In genomic region chr9:114025846-114026245, GRCm38 (mm10) we compare ENCODE assay signal across 8 mouse cellular contexts. TPM values are rescaled to one million over a fixed set of nuclear protein-coding genes. Genes with fewer than 3 reads are reported as not detected.
A peak's percentile ranks its signal among the peaks of the same experiment; 100 is the strongest.
DNase-seq lines count a peak whose midpoint lies in the region; ATAC-seq and TF ChIP-seq lines count a peak whose summit lies in the region.

No protein-coding gene starts in this region.

- 9% methylated on average over 8 of the region's 8 CpGs for WGBS in lung, embryonic 14.5 days
- 9% methylated on average over 8 of the region's 8 CpGs for WGBS in intestine, embryonic 14.5 days
- 10% methylated on average over 8 of the region's 8 CpGs for WGBS in neural tube, embryonic 14.5 days

- H3K9ac ChIP-seq in lung, embryonic 14.5 days = peak overlapping the region; percentile 58
- H3K9ac ChIP-seq in intestine, embryonic 14.5 days (ENCODE audit: low read length) = peak overlapping the region; percentile 45; the same call in 1 of the 2 replicates
- H3K9ac ChIP-seq in neural tube, embryonic 14.5 days (replicated peaks; ENCODE audit: low read depth, low read length) = peak overlapping the region; percentile 82

- no peaks in the 10 kb centered on the region for H3K36me3 ChIP-seq in lung, embryonic 14.5 days (ENCODE audit: insufficient read depth)
- H3K36me3 ChIP-seq in intestine, embryonic 14.5 days (ENCODE audit: control insufficient read depth, insufficient read depth, low read length) = no peaks in the 10 kb centered on the region
- no peaks in the 10 kb centered on the region for H3K36me3 ChIP-seq in neural tube, embryonic 14.5 days (ENCODE audit: control insufficient read depth, insufficient read depth, low read length)

- no peaks in the 10 kb centered on the region for H3K27me3 ChIP-seq in lung, embryonic 14.5 days (ENCODE audit: insufficient read depth, low read length)
- H3K27me3 ChIP-seq in intestine, embryonic 14.5 days (replicated peaks; ENCODE audit: control insufficient read depth, insufficient read depth, low read length) = peaks cover 6% of the 10 kb centered on the region; the same call in 1 of the 2 replicates
- H3K27me3 ChIP-seq in neural tube, embryonic 14.5 days (ENCODE audit: control insufficient read depth, insufficient read depth, low read length) = no peaks in the 10 kb centered on the region

- no peak overlapping the region for H3K27ac ChIP-seq in lung, embryonic 14.5 days (ENCODE audit: low read depth)
- H3K27ac ChIP-seq in intestine, embryonic 14.5 days (ENCODE audit: low read depth) = no peak overlapping the region
- peak overlapping the region; percentile 67; the same call in 1 of the 2 replicates for H3K27ac ChIP-seq in neural tube, embryonic 14.5 days (ENCODE audit: low read depth, low read length)

- no peak for ATAC-seq in lung, embryonic 14.5 days (ENCODE audit: insufficient read depth)
- ATAC-seq in intestine, embryonic 14.5 days (replicated peaks; ENCODE audit: low FRiP score, low TSS enrichment, low read depth) = no peak
- ATAC-seq in neural tube, embryonic 14.5 days (ENCODE audit: low read depth) = no peak

- peak overlapping the region; percentile 91 for H3K4me2 ChIP-seq in lung, embryonic 14.5 days
- peak overlapping the region; percentile 94 for H3K4me2 ChIP-seq in intestine, embryonic 14.5 days (ENCODE audit: low read length)
- H3K4me2 ChIP-seq in neural tube, embryonic 14.5 days (ENCODE audit: low read depth, low read length) = peak overlapping the region; percentile 72

- H3K4me1 ChIP-seq in lung, embryonic 14.5 days (ENCODE audit: insufficient read depth) = no peaks in the 10 kb centered on the region
- H3K4me1 ChIP-seq in intestine, embryonic 14.5 days (replicated peaks; ENCODE audit: control insufficient read depth, insufficient read depth, low read length) = no peaks in the 10 kb centered on the region; the same call in 1 of the 2 replicates
- H3K4me1 ChIP-seq in neural tube, embryonic 14.5 days (ENCODE audit: control insufficient read depth, insufficient read depth, low read length) = peaks cover 12% of the 10 kb centered on the region

- no peaks in the 10 kb centered on the region for H3K9me3 ChIP-seq in lung, embryonic 14.5 days (ENCODE audit: low read depth, low read length)
- no peaks in the 10 kb centered on the region for H3K9me3 ChIP-seq in intestine, embryonic 14.5 days (ENCODE audit: control insufficient read depth, low read length)
- H3K9me3 ChIP-seq in neural tube, embryonic 14.5 days (ENCODE audit: control insufficient read depth, low read length) = no peaks in the 10 kb centered on the region

- TF ChIP-seq CTCF in lung, embryonic 14.5 days (IDR thresholded peaks at IDR 0.05; ENCODE audit: low read depth) = no peak

- DNase-seq in lung, embryonic 14.5 days = peak; percentile 10
- DNase-seq in lung, postnatal 36 days = no peak
- DNase-seq in embryo, embryonic 11.5 days (ENCODE audit: low read depth, low spot score) = peak; percentile 13
- no peak for DNase-seq in intestine, embryonic 14.5 days (ENCODE audit: low spot score)
- DNase-seq in adrenal gland, postnatal 4 days (ENCODE audit: low spot score in 2 of 2) = no peak
- no peak for DNase-seq in ovary, postnatal 14 days (ENCODE audit: low spot score)
- no peak for DNase-seq in lung, postnatal 4 days

- H3K4me3 ChIP-seq in lung, embryonic 14.5 days (ENCODE audit: low read depth, low read length) = peak overlapping the region; percentile 65
- peak overlapping the region; percentile 54 for H3K4me3 ChIP-seq in intestine, embryonic 14.5 days (ENCODE audit: low read depth, low read length)
- peak overlapping the region; percentile 68 for H3K4me3 ChIP-seq in neural tube, embryonic 14.5 days (ENCODE audit: low read depth, low read length)

RNA-seq across cellular contexts. Expression of gene Fbxl2, which starts 20.1 kb away (rescaled TPM):
- 2.9 and 3.3 TPM in 2 replicates for polyA plus RNA-seq in lung, embryonic 14.5 days (2014; fragmentation: Nextera tagmentation; extraction: Ambion mirVana)
- 3.4 and 3.7 TPM in 2 replicates for polyA plus RNA-seq in intestine, embryonic 14.5 days (2014; fragmentation: Nextera tagmentation; extraction: Ambion mirVana)
- 26.2 and 30.6 TPM in 2 replicates for polyA plus RNA-seq in neural tube, embryonic 14.5 days (2014; fragmentation: Nextera tagmentation; extraction: Ambion mirVana)
- 1 to 10 TPM; 4.9 to 5.7 TPM for total RNA-seq in adrenal gland, postnatal 4 days (2021)

RNA-seq across cellular contexts. Expression of gene Susd5, which starts 31.1 kb away (rescaled TPM):
- 0.26 and 0.46 TPM in 2 replicates for polyA plus RNA-seq in lung, embryonic 14.5 days (2014; fragmentation: Nextera tagmentation; extraction: Ambion mirVana)
- polyA plus RNA-seq in intestine, embryonic 14.5 days (2014; fragmentation: Nextera tagmentation; extraction: Ambion mirVana) = 0.71 and 0.80 TPM in 2 replicates
- polyA plus RNA-seq in neural tube, embryonic 14.5 days (2014; fragmentation: Nextera tagmentation; extraction: Ambion mirVana) = 0.45 and 0.52 TPM in 2 replicates
- total RNA-seq in adrenal gland, postnatal 4 days (2021) = under 1 TPM; 0.67 to 0.76 TPM

Comparison
In these comparisons a context has a peak if more than half of its experiments do, and no peak if none do; other contexts are left out.
1. DNase-seq: peak in lung, embryonic 14.5 days (single experiment) and embryo, embryonic 11.5 days (single experiment); none in lung, postnatal 36 days (single experiment), intestine, embryonic 14.5 days (single experiment), adrenal gland, postnatal 4 days (0 of 2), ovary, postnatal 14 days (single experiment) and lung, postnatal 4 days (0 of 2).
2. Peak in every context shown above with its lines, with median percentiles within 50 percentile points of each other: H3K4me2 ChIP-seq, H3K4me3 ChIP-seq and H3K9ac ChIP-seq.